Mouse (Mus musculus): Measurements from ENCODE around the gene Gm10447.

DNA sequence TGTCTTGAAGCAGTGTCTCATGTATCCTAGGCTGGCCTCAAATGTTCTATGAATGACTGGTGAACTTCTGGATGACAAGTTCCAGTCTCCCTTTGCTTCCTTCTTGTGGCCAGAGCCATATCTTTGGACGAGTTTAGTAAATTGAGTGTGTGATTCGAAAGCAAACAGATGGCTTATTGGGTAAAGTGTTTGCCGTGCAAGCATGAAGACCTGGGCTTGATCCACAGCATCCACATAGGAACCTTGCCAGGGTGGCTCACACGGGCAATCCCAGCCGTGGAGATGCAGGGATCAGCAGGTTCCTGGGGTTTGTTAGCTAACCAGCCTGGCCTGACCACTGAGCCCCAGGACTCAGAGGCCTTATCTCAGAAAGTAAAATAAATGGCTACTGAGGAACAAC lies 3.9 kb downstream of the Gm10447 start:
- no peak for TF ChIP-seq CTCF (IDR thresholded peaks at IDR 0.05)
- TF ChIP-seq EP300 (IDR thresholded peaks at IDR 0.05), result no peak

Measured in lung, postnatal 0 days (tissue).